In the genomic region with DNA sequence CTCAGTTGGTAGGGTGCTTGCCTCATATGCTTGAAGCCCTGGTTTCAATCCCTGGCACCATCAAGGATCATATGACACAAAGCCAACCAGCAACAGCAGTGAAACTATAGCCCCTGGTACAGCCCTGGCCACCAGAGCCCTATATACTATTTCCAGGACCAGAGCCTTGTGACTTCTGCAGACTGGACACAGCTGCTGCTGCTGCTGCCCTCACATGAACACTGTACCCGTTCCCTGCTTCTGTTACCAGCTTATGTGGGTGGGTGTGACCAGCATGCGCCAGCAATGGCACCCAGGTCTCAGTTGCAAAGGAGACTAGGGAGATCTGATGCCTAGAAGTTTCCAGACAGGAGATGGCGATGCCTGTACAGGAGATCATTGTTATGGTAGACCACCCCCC, we compare ENCODE assay signal across 18 mouse cellular contexts. TPM values are rescaled to one million over a fixed set of nuclear protein-coding genes. Genes with fewer than 3 reads are reported as not detected.
"Had no signal": no experiment of that assay in that cellular context is flagged by ENCODE, and none has a peak within 500 bp of the region (broad histone marks: within the 10 kb centered on the region; RNA-seq: fewer than 3 reads in every experiment).

No protein-coding gene starts in this region.

- H3K36me3 ChIP-seq: neural tube, embryonic 12.5 days; neural tube, embryonic 13.5 days; neural tube, embryonic 15.5 days; stomach, embryonic 15.5 days had no signal

- H3K4me2 ChIP-seq: neural tube, embryonic 12.5 days; neural tube, embryonic 13.5 days; neural tube, embryonic 15.5 days; stomach, embryonic 15.5 days had no signal

- H3K27ac ChIP-seq: neural tube, embryonic 12.5 days; neural tube, embryonic 13.5 days; neural tube, embryonic 15.5 days; stomach, embryonic 15.5 days; stomach, postnatal 0 days had no signal

- H3K27me3 ChIP-seq: neural tube, embryonic 12.5 days; neural tube, embryonic 13.5 days; neural tube, embryonic 15.5 days; stomach, embryonic 15.5 days had no signal

- H3K9me3 ChIP-seq: neural tube, embryonic 12.5 days; neural tube, embryonic 13.5 days; neural tube, embryonic 15.5 days; stomach, embryonic 15.5 days had no signal

- H3K4me3 ChIP-seq: neural tube, embryonic 12.5 days; neural tube, embryonic 13.5 days; neural tube, embryonic 15.5 days; stomach, embryonic 15.5 days had no signal

- DNase-seq: retina, postnatal 1 day; right cerebral cortex, adult 18-20 months; right cerebral cortex, postnatal 14 days; right cerebral cortex, postnatal 25 days; right cerebral cortex, postnatal 4 days; spleen, adult 18-20 months; thymus, adult 18-20 months; thymus, adult 2 months; thymus, postnatal 14 days; thymus, postnatal 25 days; thymus, postnatal 36 days; thymus, postnatal 4 days had no signal

- H3K4me1 ChIP-seq: stomach, embryonic 15.5 days had no signal

- H3K9ac ChIP-seq: neural tube, embryonic 12.5 days; neural tube, embryonic 13.5 days; neural tube, embryonic 15.5 days; stomach, embryonic 15.5 days had no signal

RNA-seq across cellular contexts. Expression of gene Sstr2, which starts 21.5 kb away (rescaled TPM):
- total RNA-seq: neutrophil, adult 5-6 weeks had no signal
